17 mouse cellular contexts compared by ENCODE assay signal in genomic region chrX:48449646-48450045, GRCm38 (mm10). TPM values are rescaled to one million over a fixed set of nuclear protein-coding genes. Genes with fewer than 3 reads are reported as not detected.
DNase-seq lines count a peak whose midpoint lies in the region; ATAC-seq lines count a peak whose summit lies in the region.
"Had no signal": no experiment of that assay in that cellular context is flagged by ENCODE, and none has a peak within 500 bp of the region (broad histone marks: within the 10 kb centered on the region; RNA-seq: fewer than 3 reads in every experiment).

No protein-coding gene starts in this region.

- no peaks in the 10 kb centered on the region for H3K27me3 ChIP-seq in heart, embryonic 15.5 days

- H3K36me3 ChIP-seq in heart, embryonic 15.5 days, result no peaks in the 10 kb centered on the region
- H3K36me3 ChIP-seq: neural tube, embryonic 13.5 days had no signal

- no peaks in the 10 kb centered on the region for H3K9me3 ChIP-seq in heart, embryonic 15.5 days (replicated peaks)
- H3K9me3 ChIP-seq: neural tube, embryonic 13.5 days had no signal

- intact Hi-C loops in heart, postnatal 10 days (cut with DNase I), result no loop called here

- no peak overlapping the region for H3K4me3 ChIP-seq in heart, embryonic 15.5 days
- H3K4me3 ChIP-seq: neural tube, embryonic 13.5 days had no signal

- H3K27ac ChIP-seq in heart, embryonic 15.5 days, result peak overlapping the region; percentile 53
- H3K27ac ChIP-seq: neural tube, embryonic 13.5 days had no signal

- WGBS in heart, embryonic 15.5 days, result 37% methylated on average over 10 of the region's 10 CpGs

- peaks cover 34% of the 10 kb centered on the region for H3K4me1 ChIP-seq in heart, embryonic 15.5 days (replicated peaks)
- H3K4me1 ChIP-seq: neural tube, embryonic 13.5 days had no signal

- DNase-seq in embryo, embryonic 10 days (ENCODE audit: low spot score), result peak; percentile 45
- no peak for DNase-seq in embryo, embryonic 9.5 days (ENCODE audit: extremely low spot score)
- DNase-seq in heart, postnatal 10 days, result no peak
- peak; percentile 40 for DNase-seq in ovary, adult 18-20 months (ENCODE audit: low spot score)
- DNase-seq in ovary, postnatal 10 days (ENCODE audit: low spot score), result no peak
- DNase-seq in retina, embryonic 14.5 days (ENCODE audit: low spot score), result peak; percentile 26
- no peak for DNase-seq in liver
- DNase-seq: cerebellum, adult 9-11 months; gastrocnemius, postnatal 14 days; kidney, adult 2 months; kidney, postnatal 36 days; lung, embryonic 14.5 days; thymus, adult 18-20 months had no signal

- no peak for ATAC-seq in heart, embryonic 15.5 days (replicated peaks; ENCODE audit: insufficient number of reproducible peaks, insufficient read depth, low FRiP score, low read depth)
- ATAC-seq: hindbrain, embryonic 16.5 days; Patski had no signal

- H3K9ac ChIP-seq in heart, embryonic 15.5 days, result no peak overlapping the region
- H3K9ac ChIP-seq: lung, embryonic 14.5 days; neural tube, embryonic 13.5 days had no signal

- peak overlapping the region; percentile 38 for H3K4me2 ChIP-seq in heart, embryonic 15.5 days
- H3K4me2 ChIP-seq: lung, embryonic 14.5 days; neural tube, embryonic 13.5 days had no signal

RNA-seq across cellular contexts. Expression of gene Elf4, which starts 13.3 kb away (rescaled TPM):
- polyA plus RNA-seq in heart, embryonic 15.5 days (2015; fragmentation: Nextera tagmentation; extraction: Ambion mirVana), result 8.4 and 11.2 TPM in 2 replicates
- total RNA-seq in heart, postnatal 10 days (2021), result 10 to 100 TPM; 15.3 to 16.7 TPM

Comparison
In these comparisons a context has a peak if more than half of its experiments do, and no peak if none do; other contexts are left out.
1. DNase-seq: peak in embryo, embryonic 10 days (single experiment), ovary, adult 18-20 months (single experiment) and retina, embryonic 14.5 days (single experiment); none in embryo, embryonic 9.5 days (single experiment), heart, postnatal 10 days (0 of 2), ovary, postnatal 10 days (single experiment) and liver (single experiment).